Mouse (Mus musculus) limb, embryonic 12.5 days (tissue): ENCODE results near the gene Hcn4. TPM values are rescaled to one million over a fixed set of nuclear protein-coding genes. Genes with fewer than 3 reads are reported as not detected.

ENCODE experiments used
- ATAC-seq: fragments of 200-750 bp; cut with Nextera tagmentation; 2 replicates; pipeline ENCODE4 v1.8.0; 2017; ENCODE audit warnings: low read depth, moderate TSS enrichment; ENCODE audit not compliant: insufficient number of reproducible peaks, insufficient read depth, low FRiP score, low TSS enrichment
- H3K27ac ChIP-seq: fragments of 300-500 bp; sonication (generic); 2 replicates; pipeline ENCODE4 v1.5.1; 2016; ENCODE audit warnings: mild to moderate bottlenecking, moderate library complexity
- H3K27me3 ChIP-seq: fragments of 300-500 bp; sonication (generic); 2 replicates; pipeline ENCODE4 v1.6.1; 2016; ENCODE audit warnings: mild to moderate bottlenecking, moderate library complexity
- H3K36me3 ChIP-seq: fragments of 300-500 bp; sonication (generic); 2 replicates; pipeline ENCODE4 v1.6.1; 2016; ENCODE audit warnings: mild to moderate bottlenecking, moderate library complexity
- H3K4me1 ChIP-seq: fragments of 300-500 bp; sonication (generic); replicated peaks from 2 replicates; pipeline ENCODE4 v1.6.1; 2016
- H3K4me2 ChIP-seq: fragments of 300-500 bp; sonication (generic); 2 replicates; pipeline ENCODE4 v1.6.1; 2016; ENCODE audit warnings: mild to moderate bottlenecking, moderate library complexity
- H3K4me3 ChIP-seq: fragments of 300-500 bp; sonication (generic); replicated peaks from 2 replicates; pipeline ENCODE4 v1.5.1; 2016; ENCODE audit warnings: mild to moderate bottlenecking
- H3K9ac ChIP-seq: fragments of 300-500 bp; sonication (generic); replicated peaks from 2 replicates; pipeline ENCODE4 v1.6.1; 2016; ENCODE audit warnings: mild to moderate bottlenecking, moderate library complexity
- H3K9me3 ChIP-seq: fragments of 300-500 bp; sonication (generic); 2 replicates; pipeline ENCODE4 v1.6.1; 2016; ENCODE audit warnings: mild to moderate bottlenecking, moderate library complexity
- WGBS: fragments of 180-500 bp; shearing (Covaris S2); methylation state at CpG from one replicate; pipeline ENCODE4 v1.1.7; 2016; 5-methylcytosine and 5-hydroxymethylcytosine counted together
- polyA plus RNA-seq: library from polyadenylated mRNA; unstranded; fragments of >200 nt; fragmentation: Nextera tagmentation; extraction: Ambion mirVana; gene quantifications from 2 replicates; pipeline ENCODE4 v1.2.1, GENCODE M21; 2016

Gene Hcn4
- polyA plus RNA-seq, 1 experiment from 2014 or later, result 0.29 TPM

DNA sequence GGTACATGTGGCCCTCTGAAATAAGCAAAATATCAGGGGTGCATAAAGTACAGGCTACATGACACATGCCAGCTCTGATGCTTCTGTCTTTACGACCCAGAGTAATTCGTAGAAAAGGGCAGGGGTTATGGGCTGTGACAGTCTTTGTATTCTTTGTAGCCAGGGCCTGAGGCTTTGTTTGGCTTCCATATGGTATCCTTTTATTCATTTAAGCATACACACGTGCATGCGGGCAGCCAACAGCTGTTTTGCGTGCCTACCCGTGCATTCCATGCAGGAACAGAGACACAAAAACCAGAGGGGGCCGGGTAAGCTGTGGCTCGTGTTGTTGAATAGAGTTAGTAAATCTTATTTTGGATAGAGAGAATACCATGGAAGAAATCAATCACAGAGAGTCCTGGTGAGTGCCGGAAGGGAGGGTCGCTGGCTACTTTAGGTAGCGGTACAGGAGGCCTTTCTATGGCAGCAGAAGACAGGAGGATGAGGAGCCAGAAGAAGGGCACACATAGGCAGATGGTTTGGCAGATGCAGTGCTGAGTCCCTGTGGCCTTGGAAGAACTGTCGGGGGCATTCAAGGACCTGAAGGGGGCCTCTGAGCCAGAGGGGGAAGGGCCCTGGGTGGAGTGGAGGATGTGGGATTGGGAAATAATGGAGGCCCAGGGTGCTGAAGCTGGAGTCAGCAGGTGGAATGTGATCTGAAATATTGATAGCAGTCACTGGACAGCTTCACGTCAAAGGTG, 26.5 kb downstream of the Hcn4 start:
- H3K4me3 ChIP-seq, result no peak overlapping the region
- 70% methylated on average over 13 of the region's 13 CpGs for WGBS
- peaks cover 7% of the 10 kb centered on the region for H3K4me1 ChIP-seq
- H3K27ac ChIP-seq, result no peak overlapping the region
- H3K4me2 ChIP-seq, result no peak overlapping the region
- no peaks in the 10 kb centered on the region for H3K36me3 ChIP-seq
- no peak for ATAC-seq
- H3K27me3 ChIP-seq, result no peaks in the 10 kb centered on the region
- H3K9me3 ChIP-seq, result no peaks in the 10 kb centered on the region
- no peak overlapping the region for H3K9ac ChIP-seq

DNA sequence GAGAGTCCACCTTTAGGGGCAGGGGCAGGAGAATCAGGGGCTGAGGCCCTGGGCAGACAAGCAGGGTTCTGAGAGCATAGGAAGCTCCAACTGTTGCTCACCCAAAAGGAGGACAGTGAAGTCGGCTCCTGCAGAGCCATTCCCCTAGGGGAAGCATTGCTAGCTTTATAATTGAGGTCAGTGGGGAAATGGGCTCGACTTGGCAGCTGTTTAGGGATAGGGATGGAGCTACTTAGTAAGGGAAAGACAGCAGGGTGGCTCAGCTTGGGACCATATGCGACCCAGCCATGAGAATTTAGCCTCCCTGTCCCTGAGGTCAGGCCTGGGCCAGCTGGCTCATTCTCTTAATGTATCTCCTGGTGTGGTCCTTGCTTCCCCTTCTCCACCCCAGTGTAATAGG, 31.7 kb downstream of the Hcn4 start:
- Histone ChIP-seq H3K9me3 (no peaks in the 10 kb centered on the region), H3K4me1 (peaks cover 20% of the 10 kb centered on the region), H3K9ac (no peak overlapping the region), H3K4me2 (no peak overlapping the region), H3K27me3 (peaks cover 22% of the 10 kb centered on the region), H3K36me3 (no peaks in the 10 kb centered on the region), H3K4me3 (no peak overlapping the region), H3K27ac (no peak overlapping the region)
- ATAC-seq, result no peak
- 15% methylated on average over 3 of the region's 3 CpGs for WGBS

DNA sequence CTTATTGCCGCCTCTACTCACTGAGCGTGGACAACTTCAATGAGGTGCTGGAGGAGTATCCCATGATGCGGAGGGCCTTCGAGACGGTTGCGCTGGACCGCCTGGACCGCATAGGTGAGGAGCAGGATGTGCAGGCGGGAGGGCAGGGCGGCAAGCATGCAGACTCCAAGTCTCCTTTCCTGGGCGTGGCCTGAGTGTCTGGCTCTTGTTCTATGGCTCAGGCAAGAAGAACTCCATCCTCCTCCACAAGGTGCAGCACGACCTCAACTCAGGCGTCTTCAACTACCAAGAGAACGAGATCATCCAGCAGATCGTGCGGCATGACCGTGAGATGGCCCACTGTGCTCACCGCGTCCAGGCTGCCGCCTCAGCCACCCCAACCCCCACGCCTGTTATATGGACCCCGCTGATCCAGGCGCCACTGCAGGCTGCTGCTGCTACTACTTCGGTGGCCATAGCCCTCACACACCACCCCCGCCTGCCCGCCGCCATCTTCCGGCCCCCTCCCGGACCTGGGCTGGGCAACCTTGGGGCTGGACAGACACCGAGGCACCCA, 35.9 kb downstream of the Hcn4 start:
- peaks cover 26% of the 10 kb centered on the region for H3K4me1 ChIP-seq
- peak overlapping the region; percentile 35 for H3K4me3 ChIP-seq
- H3K9me3 ChIP-seq, result no peaks in the 10 kb centered on the region
- no peaks in the 10 kb centered on the region for H3K36me3 ChIP-seq
- H3K4me2 ChIP-seq, result peak overlapping the region; percentile 65
- ATAC-seq, result peak; percentile 55; the same call in 1 of the 2 replicates
- WGBS, result 18% methylated on average over 30 of the region's 30 CpGs
- H3K27me3 ChIP-seq, result peaks cover 27% of the 10 kb centered on the region
- peak overlapping the region; percentile 45 for H3K9ac ChIP-seq
- no peak overlapping the region for H3K27ac ChIP-seq

DNA sequence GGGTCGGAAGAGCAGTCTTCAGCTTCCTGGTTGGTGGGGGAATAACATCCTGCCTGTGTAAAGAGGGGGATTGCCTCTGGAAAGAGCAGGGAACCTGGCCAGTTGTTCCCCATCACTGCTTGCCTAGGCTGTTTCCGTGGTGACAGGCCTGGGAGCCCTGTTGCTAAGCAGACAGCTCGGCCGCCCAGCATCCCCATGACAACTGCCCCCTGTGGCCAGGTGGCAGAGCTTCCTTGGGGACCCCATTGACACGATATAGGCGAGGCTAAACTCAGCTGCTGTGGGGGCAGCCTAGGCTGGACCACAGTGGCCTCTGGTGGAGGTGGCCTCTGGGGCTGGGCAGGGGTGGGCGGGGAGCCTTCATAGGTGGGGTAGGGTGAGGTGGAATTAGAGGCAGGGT, 40.6 kb downstream of the Hcn4 start:
- Histone ChIP-seq H3K4me3 (no peak overlapping the region), H3K36me3 (no peaks in the 10 kb centered on the region), H3K27ac (no peak overlapping the region), H3K4me2 (no peak overlapping the region), H3K9ac (no peak overlapping the region), H3K4me1 (peaks cover 18% of the 10 kb centered on the region), H3K9me3 (no peaks in the 10 kb centered on the region), H3K27me3 (peaks cover 16% of the 10 kb centered on the region)
- WGBS, result 29% methylated on average over 7 of the region's 7 CpGs
- no peak for ATAC-seq

DNA sequence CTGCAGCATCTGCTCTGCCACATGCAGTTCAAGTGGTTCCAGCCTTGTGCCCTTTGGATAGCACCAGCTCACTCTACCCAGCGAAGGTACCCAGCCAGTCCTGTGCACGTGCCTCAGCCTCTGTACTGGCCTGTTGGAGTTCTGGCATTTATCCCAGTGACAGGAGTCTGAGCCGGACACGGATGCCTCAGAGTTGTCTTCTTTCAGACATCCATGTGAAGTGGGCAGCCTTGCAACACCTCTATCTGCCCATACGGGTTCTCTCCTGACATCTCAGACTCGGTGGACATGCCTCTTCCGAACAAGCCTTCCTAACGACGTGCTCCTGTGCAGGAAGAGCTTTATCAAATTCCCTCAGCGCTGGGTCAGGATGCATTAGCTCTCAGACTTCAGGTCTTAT, 47.9 kb downstream of the Hcn4 start:
- WGBS, result 77% methylated on average over 10 of the region's 10 CpGs
- Histone ChIP-seq H3K4me1 (no peaks in the 10 kb centered on the region), H3K4me3 (no peak overlapping the region), H3K27ac (no peak overlapping the region), H3K9ac (no peak overlapping the region), H3K4me2 (no peak overlapping the region), H3K27me3 (no peaks in the 10 kb centered on the region), H3K9me3 (no peaks in the 10 kb centered on the region), H3K36me3 (peaks cover 24% of the 10 kb centered on the region)
- no peak for ATAC-seq

DNA sequence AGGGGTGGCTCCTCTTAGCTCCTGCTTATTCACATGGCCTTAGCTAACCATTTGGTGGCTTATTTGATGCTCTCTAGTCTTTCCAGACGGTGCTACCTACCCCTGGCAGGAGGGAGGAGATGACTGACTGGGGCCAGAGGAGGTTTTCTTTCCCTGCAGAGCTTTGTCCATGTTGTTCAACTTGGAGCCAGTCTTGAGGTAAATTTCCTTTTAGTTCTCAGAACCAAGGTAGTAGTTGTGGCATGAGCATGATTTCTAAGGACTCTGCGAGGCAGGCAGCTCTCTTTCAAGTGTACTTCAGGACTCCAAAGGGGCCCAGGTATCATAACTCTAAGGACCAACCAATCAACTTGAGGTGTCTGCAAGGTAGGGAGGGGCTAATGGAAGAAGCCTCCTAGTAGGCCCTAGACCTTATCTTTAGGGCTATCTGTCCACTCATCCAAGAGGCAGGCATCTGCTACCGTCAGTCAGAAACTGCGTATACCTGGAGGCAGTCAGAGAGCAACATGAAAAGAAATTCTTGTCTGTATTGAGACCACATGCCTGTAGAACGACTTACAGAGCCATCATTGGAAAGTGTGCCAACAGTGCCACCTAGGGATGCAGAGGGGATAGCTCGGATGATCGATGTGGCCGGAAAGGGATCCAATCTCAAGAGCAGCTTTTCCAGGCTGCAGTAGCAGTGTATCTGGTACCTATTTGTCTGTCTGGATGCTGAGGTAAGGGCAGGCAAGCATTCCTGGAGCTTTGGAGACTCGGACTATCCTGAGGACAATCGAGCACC, 50.5 kb downstream of the Hcn4 start:
- Histone ChIP-seq H3K27ac (no peak overlapping the region), H3K4me1 (no peaks in the 10 kb centered on the region), H3K9me3 (no peaks in the 10 kb centered on the region), H3K4me2 (no peak overlapping the region), H3K27me3 (no peaks in the 10 kb centered on the region), H3K36me3 (peaks cover 50% of the 10 kb centered on the region), H3K4me3 (no peak overlapping the region), H3K9ac (no peak overlapping the region)
- 45% methylated on average over 10 of the region's 10 CpGs for WGBS
- ATAC-seq, result no peak

DNA sequence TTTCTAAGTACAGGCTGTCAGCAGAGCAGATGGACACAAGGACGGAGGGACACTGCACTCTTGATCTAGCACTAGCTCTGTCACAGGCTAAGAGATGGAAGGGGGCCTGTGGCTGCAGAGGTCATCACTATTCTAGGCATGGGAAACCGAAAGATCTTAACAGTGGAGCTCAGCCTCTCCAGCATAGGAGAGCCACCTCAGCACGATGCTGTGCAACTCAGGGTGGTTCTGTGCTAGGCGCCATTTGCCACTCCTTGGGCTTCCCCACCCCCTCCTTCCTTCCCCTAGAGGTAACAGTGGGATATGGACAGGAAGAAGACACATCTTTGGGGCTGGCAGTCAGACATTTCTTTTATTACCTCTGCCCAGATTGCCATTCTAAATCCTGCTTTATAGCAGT, 51.1 kb downstream of the Hcn4 start:
- no peaks in the 10 kb centered on the region for H3K27me3 ChIP-seq
- WGBS, result 87% methylated on average over 4 of the region's 4 CpGs
- H3K4me3 ChIP-seq, result no peak overlapping the region
- no peak for ATAC-seq
- no peaks in the 10 kb centered on the region for H3K4me1 ChIP-seq
- H3K9ac ChIP-seq, result no peak overlapping the region
- H3K4me2 ChIP-seq, result no peak overlapping the region
- H3K27ac ChIP-seq, result no peak overlapping the region
- H3K9me3 ChIP-seq, result no peaks in the 10 kb centered on the region
- peaks cover 56% of the 10 kb centered on the region for H3K36me3 ChIP-seq

DNA sequence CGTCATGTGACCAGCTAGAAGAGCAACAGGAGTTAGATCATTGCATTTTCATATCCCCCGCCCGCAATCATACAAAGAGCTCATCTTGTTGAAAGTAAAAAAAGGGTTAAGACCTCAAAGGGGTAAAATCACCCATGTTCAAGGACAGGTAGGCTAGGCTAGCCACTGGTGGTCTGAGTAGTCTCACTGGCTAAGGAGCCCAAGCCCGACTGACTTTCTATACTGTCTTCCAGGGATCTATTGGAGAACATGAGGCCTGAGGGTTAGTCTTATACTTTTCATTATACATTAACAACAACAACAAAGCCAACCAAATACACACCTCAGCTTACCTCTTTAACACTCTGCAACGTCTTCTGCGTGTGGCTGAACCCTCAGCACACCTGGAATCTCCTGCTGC, 52.2 kb downstream of the Hcn4 start:
- ATAC-seq, result no peak
- Histone ChIP-seq H3K9ac (0 out of 2 replicates have a peak overlapping the region, but pooled peaks have one; percentile 4), H3K36me3 (peaks cover 67% of the 10 kb centered on the region), H3K4me3 (no peak overlapping the region), H3K4me2 (no peak overlapping the region), H3K4me1 (no peaks in the 10 kb centered on the region), H3K27me3 (no peaks in the 10 kb centered on the region), H3K27ac (no peak overlapping the region), H3K9me3 (no peaks in the 10 kb centered on the region)
- WGBS, result 91% methylated on average over 6 of the region's 6 CpGs

DNA sequence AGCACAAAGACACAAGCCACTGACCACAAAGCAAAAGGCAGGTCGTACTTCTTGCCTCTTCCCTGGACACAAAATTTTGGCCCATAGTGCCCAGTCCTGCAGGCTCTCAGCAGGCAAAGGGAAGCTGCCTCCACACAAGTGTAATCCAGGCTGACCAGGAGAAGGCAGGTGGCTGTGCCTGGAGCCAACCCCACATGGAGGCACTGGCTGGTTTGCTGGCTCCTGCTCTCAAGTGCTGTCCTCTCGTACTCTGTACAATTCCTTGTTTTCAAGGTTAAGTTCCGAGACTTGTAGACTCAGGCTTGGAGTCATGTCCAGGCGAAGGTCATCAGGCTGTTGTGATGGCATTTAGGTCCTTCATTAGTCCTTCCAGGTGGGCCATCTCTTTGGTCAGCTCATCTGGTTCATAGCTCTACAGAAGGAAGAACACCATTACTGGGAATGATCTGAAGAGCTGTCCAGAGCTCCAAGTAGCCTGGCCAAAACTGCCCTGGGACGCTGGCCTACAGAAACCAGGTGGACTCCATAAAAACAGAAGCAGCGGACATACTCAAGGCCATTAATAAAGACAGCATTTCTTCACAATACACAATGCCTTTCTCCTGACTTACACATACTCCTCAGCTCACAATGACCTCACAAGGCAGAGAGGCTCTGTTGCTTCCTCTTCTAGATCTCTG, 53.9 kb downstream of the Hcn4 start:
- Histone ChIP-seq H3K9ac (no peak overlapping the region), H3K4me1 (no peaks in the 10 kb centered on the region), H3K36me3 (peaks cover 81% of the 10 kb centered on the region), H3K4me2 (no peak overlapping the region), H3K4me3 (no peak overlapping the region), H3K9me3 (no peaks in the 10 kb centered on the region), H3K27me3 (no peaks in the 10 kb centered on the region), H3K27ac (no peak overlapping the region)
- ATAC-seq, result no peak
- 91% methylated on average over 6 of the region's 6 CpGs for WGBS

DNA sequence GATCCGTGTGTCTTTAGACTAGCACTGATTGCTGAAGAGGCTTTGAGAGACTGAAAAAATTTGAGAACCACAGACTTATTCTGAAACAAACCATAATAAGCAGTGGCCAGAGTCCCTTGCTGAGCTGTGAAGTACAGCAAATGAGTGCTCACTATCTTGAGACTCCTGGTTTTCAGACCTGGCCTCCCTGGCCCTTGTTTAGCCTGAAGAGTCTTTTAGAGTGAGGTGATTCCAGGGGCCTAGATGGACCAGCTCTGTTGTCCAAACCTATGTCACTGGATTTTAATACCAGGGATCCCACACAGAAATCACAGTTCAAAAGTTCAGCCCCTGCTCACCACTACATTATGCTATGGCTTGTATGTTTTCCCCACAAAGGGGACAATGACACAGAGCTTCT, 56.6 kb downstream of the Hcn4 start:
- Histone ChIP-seq H3K9me3 (no peaks in the 10 kb centered on the region), H3K4me3 (no peak overlapping the region), H3K4me1 (no peaks in the 10 kb centered on the region), H3K27ac (no peak overlapping the region), H3K9ac (no peak overlapping the region), H3K36me3 (peaks cover 93% of the 10 kb centered on the region), H3K27me3 (no peaks in the 10 kb centered on the region), H3K4me2 (no peak overlapping the region)
- 97% methylated on average over 1 of the region's 1 CpGs for WGBS
- no peak for ATAC-seq

DNA sequence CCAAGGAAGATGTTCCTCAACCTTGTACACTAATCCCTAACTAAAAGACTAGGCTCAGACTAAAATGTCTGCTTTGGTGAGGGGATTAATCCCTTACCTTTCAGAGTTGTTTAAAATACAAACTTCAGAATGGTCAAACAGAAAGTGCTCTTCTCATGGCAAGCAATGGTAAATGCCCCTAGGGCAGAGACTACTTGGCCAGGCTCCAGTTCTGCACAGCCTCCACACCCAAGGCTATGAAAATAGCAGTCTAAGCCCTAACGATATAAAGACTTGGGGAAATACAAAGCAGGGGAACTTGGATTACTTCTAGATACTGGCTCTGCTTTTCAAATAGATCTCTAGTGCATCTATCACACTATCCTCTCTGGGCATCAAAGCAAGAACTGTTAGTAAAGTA, 59.5 kb downstream of the Hcn4 start:
- no peaks in the 10 kb centered on the region for H3K27me3 ChIP-seq
- no peaks in the 10 kb centered on the region for H3K9me3 ChIP-seq
- H3K27ac ChIP-seq, result no peak overlapping the region
- H3K9ac ChIP-seq, result no peak overlapping the region
- WGBS, result 66% methylated on average over 1 of the region's 1 CpGs
- H3K4me3 ChIP-seq, result no peak overlapping the region
- no peak overlapping the region for H3K4me2 ChIP-seq
- no peaks in the 10 kb centered on the region for H3K4me1 ChIP-seq
- ATAC-seq, result no peak
- peaks cover 86% of the 10 kb centered on the region for H3K36me3 ChIP-seq
